Mouse (Mus musculus) kidney, postnatal 0 days (tissue): ENCODE measurements around the gene Nqo2. TPM values are rescaled to one million over a fixed set of nuclear protein-coding genes. Genes with fewer than 3 reads are reported as not detected.

Experiments used
- ATAC-seq: fragments of 200-750 bp; cut with Nextera tagmentation; replicated peaks from 2 replicates; pipeline ENCODE4 v1.8.0; 2017; ENCODE audit warnings: low read depth, moderate number of reproducible peaks, moderate TSS enrichment, moderate library complexity; ENCODE audit not compliant: low FRiP score
- DNase-seq: peaks from one replicate; pipeline ENCODE4 v3.0.0-alpha.2; 2016; ENCODE audit warnings: low spot score
- H3K27ac ChIP-seq: fragments of 300-500 bp; sonication (generic); 2 replicates; pipeline ENCODE4 v1.5.1; 2014; ENCODE audit warnings: mild to moderate bottlenecking
- H3K27me3 ChIP-seq: fragments of 300-500 bp; sonication (generic); 2 replicates; pipeline ENCODE4 v1.6.1; 2014; ENCODE audit warnings: low read length, mixed read lengths; ENCODE audit not compliant: insufficient read depth
- H3K36me3 ChIP-seq: fragments of 300-500 bp; sonication (generic); 2 replicates; pipeline ENCODE4 v1.6.1; 2014; ENCODE audit warnings: low read length, mixed read lengths; ENCODE audit not compliant: insufficient read depth
- H3K4me1 ChIP-seq: fragments of 300-500 bp; sonication (generic); replicated peaks from 2 replicates; pipeline ENCODE4 v1.6.1; 2014; ENCODE audit warnings: antibody characterized with exemption, low read length, mixed read lengths; ENCODE audit not compliant: insufficient read depth
- H3K4me2 ChIP-seq: fragments of 300-500 bp; sonication (generic); 2 replicates; pipeline ENCODE4 v1.6.1; 2014; ENCODE audit warnings: mild to moderate bottlenecking, low read length, moderate library complexity, mixed read lengths
- H3K4me3 ChIP-seq: fragments of 300-500 bp; sonication (generic); replicated peaks from 2 replicates; pipeline ENCODE4 v1.5.1; 2014; ENCODE audit warnings: low read depth, low read length
- H3K9ac ChIP-seq: fragments of 300-500 bp; sonication (generic); 2 replicates; pipeline ENCODE4 v1.6.1; 2014; ENCODE audit warnings: low read depth, low read length
- H3K9me3 ChIP-seq: fragments of 300-500 bp; sonication (generic); replicated peaks from 2 replicates; pipeline ENCODE4 v1.6.1; 2016; ENCODE audit warnings: low read length, inconsistent platforms, mixed read lengths
- CTCF ChIP-seq: IDR thresholded peaks from 2 replicates; pipeline ENCODE4 v1.5.1; 2016; ENCODE audit warnings: antibody characterized with exemption, low read depth, mild to moderate bottlenecking, moderate library complexity
- WGBS: fragments of 180-500 bp; shearing (Covaris S2); extraction: QIAGEN DNeasy Blood & Tissue Kit; methylation state at CpG from one replicate; pipeline ENCODE4 v1.1.7; 2014; 5-methylcytosine and 5-hydroxymethylcytosine counted together
- polyA plus RNA-seq: library from polyadenylated mRNA; unstranded; fragments of >200 nt; fragmentation: Nextera tagmentation; extraction: Ambion mirVana; gene quantifications from 2 replicates; pipeline ENCODE4 v1.2.1, GENCODE M21; 2015

The Nqo2 gene
- polyA plus RNA-seq, 1 experiment from 2014 or later: 22.5 TPM

- Histone ChIP-seq H3K4me1 (no peaks in the 10 kb centered on the region), H3K9me3 (no peaks in the 10 kb centered on the region), H3K36me3 (no peaks in the 10 kb centered on the region), H3K9ac (no peak overlapping the region), H3K27me3 (no peaks in the 10 kb centered on the region), H3K4me3 (no peak overlapping the region), H3K4me2 (no peak overlapping the region), H3K27ac (no peak overlapping the region)
- no peak for TF ChIP-seq CTCF
- WGBS: 5% methylated on average over 1 of the region's 1 CpGs
- ATAC-seq (no peak), DNase-seq (no peak)
These were observed 12.4 kb upstream of the Nqo2 start for GRCm38 (mm10) chr13:33952075-33952449.

- no peak overlapping the region for H3K4me2 ChIP-seq
- ATAC-seq (no peak), DNase-seq (no peak)
- 91% methylated on average over 2 of the region's 2 CpGs for WGBS
- no peak for TF ChIP-seq CTCF
- no peaks in the 10 kb centered on the region for H3K4me1 ChIP-seq
- H3K27me3 ChIP-seq: no peaks in the 10 kb centered on the region
- no peak overlapping the region for H3K4me3 ChIP-seq
- no peaks in the 10 kb centered on the region for H3K9me3 ChIP-seq
- no peaks in the 10 kb centered on the region for H3K36me3 ChIP-seq
- H3K27ac ChIP-seq: no peak overlapping the region
- H3K9ac ChIP-seq: no peak overlapping the region
These were observed 11.5 kb upstream of the Nqo2 start for GRCm38 (mm10) chr13:33952947-33953346.

GRCm38 (mm10) chr13:33956571-33957421 lies 7.7 kb upstream of the Nqo2 start:
- DNase-seq (peak; percentile 85), ATAC-seq (no peak)
- no peak overlapping the region for H3K4me3 ChIP-seq
- no peak overlapping the region for H3K9ac ChIP-seq
- 46% methylated on average over 6 of the region's 6 CpGs for WGBS
- no peaks in the 10 kb centered on the region for H3K36me3 ChIP-seq
- no peaks in the 10 kb centered on the region for H3K9me3 ChIP-seq
- no peak overlapping the region for H3K27ac ChIP-seq
- no peak overlapping the region for H3K4me2 ChIP-seq
- no peaks in the 10 kb centered on the region for H3K4me1 ChIP-seq
- H3K27me3 ChIP-seq: no peaks in the 10 kb centered on the region
- TF ChIP-seq CTCF: peak; percentile 89

GRCm38 (mm10) chr13:33959771-33960170 lies 4.7 kb upstream of the Nqo2 start:
- DNase-seq: no peak
- no peaks in the 10 kb centered on the region for H3K27me3 ChIP-seq
- H3K9me3 ChIP-seq: no peaks in the 10 kb centered on the region
- no peak overlapping the region for H3K9ac ChIP-seq
- H3K4me1 ChIP-seq: no peaks in the 10 kb centered on the region
- WGBS: 100% methylated on average over 2 of the region's 2 CpGs
- H3K36me3 ChIP-seq: no peaks in the 10 kb centered on the region
- no peak overlapping the region for H3K4me3 ChIP-seq
- no peak for TF ChIP-seq CTCF
- H3K4me2 ChIP-seq: no peak overlapping the region
- H3K27ac ChIP-seq: no peak overlapping the region
- ATAC-seq: no peak

- Histone ChIP-seq H3K27me3 (no peaks in the 10 kb centered on the region), H3K4me1 (peaks cover 4% of the 10 kb centered on the region; the same call in 1 of the 2 replicates), H3K4me3 (peak overlapping the region; percentile 47), H3K9ac (peak overlapping the region; percentile 61), H3K9me3 (no peaks in the 10 kb centered on the region), H3K27ac (peak overlapping the region; percentile 93), H3K36me3 (no peaks in the 10 kb centered on the region), H3K4me2 (peak overlapping the region; percentile 63)
- no peak for TF ChIP-seq CTCF
- DNase-seq (peak; percentile 40), ATAC-seq (peak; percentile 45; the same call in 1 of the 2 replicates)
- 13% methylated on average over 14 of the region's 14 CpGs for WGBS
These were observed 853 bp downstream of the Nqo2 start for GRCm38 (mm10) chr13:33965056-33966024.

GRCm38 (mm10) chr13:33966025-33966412 lies 1.5 kb downstream of the Nqo2 start:
- H3K27ac ChIP-seq: no peak overlapping the region
- 0 out of 2 replicates have a peak overlapping the region, but pooled peaks have one; percentile 47 for H3K4me3 ChIP-seq
- no peak for ATAC-seq

More at GRCm38 (mm10) chr13:33966025-33966412, 1.5 kb downstream of the Nqo2 start:
- 49% methylated on average over 4 of the region's 4 CpGs for WGBS
- Histone ChIP-seq H3K36me3 (no peaks in the 10 kb centered on the region), H3K4me1 (peaks cover 4% of the 10 kb centered on the region; the same call in 1 of the 2 replicates), H3K9ac (no peak overlapping the region), H3K27me3 (no peaks in the 10 kb centered on the region), H3K4me2 (peak overlapping the region; percentile 63), H3K9me3 (no peaks in the 10 kb centered on the region)
- no peak for TF ChIP-seq CTCF
- no peak for DNase-seq
